Mouse (Mus musculus): Measurements from ENCODE around the gene Eif3m. TPM values are rescaled to one million over a fixed set of nuclear protein-coding genes. Genes with fewer than 3 reads are reported as not detected.

Gene Eif3m
- polyA plus RNA-seq, 1 experiment = 92.4 TPM

GRCm38 (mm10) chr2:105023815-105024214 is 6.9 kb upstream of the Eif3m start:
- no peak for DNase-seq
- Histone ChIP-seq H3K27me3 (ENCODE audit: control insufficient read depth, insufficient read depth, low read length) (no peaks in the 10 kb centered on the region), H3K4me3 (replicated peaks; ENCODE audit: insufficient read depth, low read depth, low read length) (no peak overlapping the region), H3K4me1 (ENCODE audit: control insufficient read depth, insufficient read depth, low read length) (no peaks in the 10 kb centered on the region), H3K27ac (ENCODE audit: insufficient read depth, low read length) (no peak overlapping the region)
- TF ChIP-seq CTCF (IDR thresholded peaks at IDR 0.05; ENCODE audit: borderline replicate concordance, insufficient read depth, low read depth, low read length) (no peak), POLR2A (IDR thresholded peaks at IDR 0.05; ENCODE audit: borderline replicate concordance, insufficient read depth, low read length) (no peak)
- 77% methylated on average over 4 of the region's 4 CpGs for WGBS

GRCm38 (mm10) chr2:105023031-105023615 is 6.2 kb upstream of the Eif3m start:
- no peak for DNase-seq
- no peaks in the 10 kb centered on the region for H3K4me1 ChIP-seq (ENCODE audit: control insufficient read depth, insufficient read depth, low read length)
- TF ChIP-seq CTCF (IDR thresholded peaks at IDR 0.05; ENCODE audit: borderline replicate concordance, insufficient read depth, low read depth, low read length) = no peak
- TF ChIP-seq POLR2A (IDR thresholded peaks at IDR 0.05; ENCODE audit: borderline replicate concordance, insufficient read depth, low read length) = no peak
- H3K4me3 ChIP-seq (replicated peaks; ENCODE audit: insufficient read depth, low read depth, low read length) = no peak overlapping the region
- 84% methylated on average over 6 of the region's 6 CpGs for WGBS
- H3K27me3 ChIP-seq (ENCODE audit: control insufficient read depth, insufficient read depth, low read length) = no peaks in the 10 kb centered on the region
- H3K27ac ChIP-seq (ENCODE audit: insufficient read depth, low read length) = no peak overlapping the region

GRCm38 (mm10) chr2:105021836-105022235 is 5.0 kb upstream of the Eif3m start:
- no peak for DNase-seq
- H3K4me1 ChIP-seq (ENCODE audit: control insufficient read depth, insufficient read depth, low read length) = no peaks in the 10 kb centered on the region
- no peaks in the 10 kb centered on the region for H3K27me3 ChIP-seq (ENCODE audit: control insufficient read depth, insufficient read depth, low read length)
- H3K27ac ChIP-seq (ENCODE audit: insufficient read depth, low read length) = no peak overlapping the region
- no peak for TF ChIP-seq POLR2A (IDR thresholded peaks at IDR 0.05; ENCODE audit: borderline replicate concordance, insufficient read depth, low read length)
- TF ChIP-seq CTCF (IDR thresholded peaks at IDR 0.05; ENCODE audit: borderline replicate concordance, insufficient read depth, low read depth, low read length) = no peak
- 89% methylated on average over 2 of the region's 2 CpGs for WGBS
- no peak overlapping the region for H3K4me3 ChIP-seq (replicated peaks; ENCODE audit: insufficient read depth, low read depth, low read length)

GRCm38 (mm10) chr2:105021256-105021655 is 4.4 kb upstream of the Eif3m start:
- Histone ChIP-seq H3K4me3 (replicated peaks; ENCODE audit: insufficient read depth, low read depth, low read length) (no peak overlapping the region), H3K4me1 (ENCODE audit: control insufficient read depth, insufficient read depth, low read length) (no peaks in the 10 kb centered on the region), H3K27ac (ENCODE audit: insufficient read depth, low read length) (no peak overlapping the region), H3K27me3 (ENCODE audit: control insufficient read depth, insufficient read depth, low read length) (no peaks in the 10 kb centered on the region)
- DNase-seq = no peak
- TF ChIP-seq POLR2A (IDR thresholded peaks at IDR 0.05; ENCODE audit: borderline replicate concordance, insufficient read depth, low read length) (no peak), CTCF (IDR thresholded peaks at IDR 0.05; ENCODE audit: borderline replicate concordance, insufficient read depth, low read depth, low read length) (no peak)
- WGBS = 79% methylated on average over 12 of the region's 12 CpGs

GRCm38 (mm10) chr2:105019457-105019856 is 2.6 kb upstream of the Eif3m start:
- Histone ChIP-seq H3K4me1 (ENCODE audit: control insufficient read depth, insufficient read depth, low read length) (peaks cover 3% of the 10 kb centered on the region; the same call in 1 of the 2 replicates), H3K27ac (ENCODE audit: insufficient read depth, low read length) (no peak overlapping the region), H3K27me3 (ENCODE audit: control insufficient read depth, insufficient read depth, low read length) (no peaks in the 10 kb centered on the region), H3K4me3 (replicated peaks; ENCODE audit: insufficient read depth, low read depth, low read length) (no peak overlapping the region)
- no peak for TF ChIP-seq POLR2A (IDR thresholded peaks at IDR 0.05; ENCODE audit: borderline replicate concordance, insufficient read depth, low read length)
- TF ChIP-seq CTCF (IDR thresholded peaks at IDR 0.05; ENCODE audit: borderline replicate concordance, insufficient read depth, low read depth, low read length) = no peak
- DNase-seq = no peak
- 93% methylated on average over 1 of the region's 1 CpGs for WGBS

GRCm38 (mm10) chr2:105017802-105018201 is 922 bp upstream of the Eif3m start:
- no peaks in the 10 kb centered on the region for H3K27me3 ChIP-seq (ENCODE audit: control insufficient read depth, insufficient read depth, low read length)
- WGBS = 87% methylated on average over 3 of the region's 3 CpGs
- H3K27ac ChIP-seq (ENCODE audit: insufficient read depth, low read length) = no peak overlapping the region
- no peak for DNase-seq
- TF ChIP-seq POLR2A (IDR thresholded peaks at IDR 0.05; ENCODE audit: borderline replicate concordance, insufficient read depth, low read length) = no peak
- TF ChIP-seq CTCF (IDR thresholded peaks at IDR 0.05; ENCODE audit: borderline replicate concordance, insufficient read depth, low read depth, low read length) = no peak
- H3K4me3 ChIP-seq (replicated peaks; ENCODE audit: insufficient read depth, low read depth, low read length) = no peak overlapping the region
- H3K4me1 ChIP-seq (ENCODE audit: control insufficient read depth, insufficient read depth, low read length) = peaks cover 3% of the 10 kb centered on the region; the same call in 1 of the 2 replicates

- under 1% methylated on average over 43 of the region's 43 CpGs for WGBS
- H3K27ac ChIP-seq (ENCODE audit: insufficient read depth, low read length) = no peak overlapping the region
- DNase-seq = no peak
These were observed 501 bp downstream of the Eif3m start for GRCm38 (mm10) chr2:105016192-105016966.

GRCm38 (mm10) chr2:105007236-105007635 is 9.6 kb downstream of the Eif3m start:
- no peaks in the 10 kb centered on the region for H3K4me1 ChIP-seq (ENCODE audit: control insufficient read depth, insufficient read depth, low read length)
- TF ChIP-seq CTCF (IDR thresholded peaks at IDR 0.05; ENCODE audit: borderline replicate concordance, insufficient read depth, low read depth, low read length) = no peak
- no peak for TF ChIP-seq POLR2A (IDR thresholded peaks at IDR 0.05; ENCODE audit: borderline replicate concordance, insufficient read depth, low read length)
- no peak for DNase-seq
- H3K27me3 ChIP-seq (ENCODE audit: control insufficient read depth, insufficient read depth, low read length) = no peaks in the 10 kb centered on the region
- H3K4me3 ChIP-seq (replicated peaks; ENCODE audit: insufficient read depth, low read depth, low read length) = no peak overlapping the region
- no peak overlapping the region for H3K27ac ChIP-seq (ENCODE audit: insufficient read depth, low read length)

More at GRCm38 (mm10) chr2:105016192-105016966, 501 bp downstream of the Eif3m start:
- TF ChIP-seq POLR2A (IDR thresholded peaks at IDR 0.05; ENCODE audit: borderline replicate concordance, insufficient read depth, low read length) (no peak), CTCF (IDR thresholded peaks at IDR 0.05; ENCODE audit: borderline replicate concordance, insufficient read depth, low read depth, low read length) (no peak)
- Histone ChIP-seq H3K27me3 (ENCODE audit: control insufficient read depth, insufficient read depth, low read length) (no peaks in the 10 kb centered on the region), H3K4me1 (ENCODE audit: control insufficient read depth, insufficient read depth, low read length) (peaks cover 3% of the 10 kb centered on the region; the same call in 1 of the 2 replicates), H3K4me3 (replicated peaks; ENCODE audit: insufficient read depth, low read depth, low read length) (peak overlapping the region; percentile 60)

All from cerebellum, adult 2 months (tissue).